Mouse (Mus musculus) heart, postnatal 10 days (tissue): ENCODE results near the gene Stk24. TPM values are rescaled to one million over a fixed set of nuclear protein-coding genes. Genes with fewer than 3 reads are reported as not detected.
A peak's percentile ranks its signal among the peaks of the same experiment; 100 is the strongest.

Experiments used
- DNase-seq, 2 experiments: peaks; one replicate each; pipeline ENCODE4 v3.0.0; 2021
- intact Hi-C: fragments of 180-260 bp; cut with DNase I; formaldehyde crosslinking; loops from one replicate; pipeline ENCODE4 v1.15.1; 2025
- total RNA-seq, 2 experiments: library from RNA; stranded (reverse); gene quantifications; 2 replicates each; pipeline ENCODE4 v1.2.3; 2021

The Stk24 gene
- total RNA-seq, 2 experiments from 2014 or later, result 86.3 to 96.3 TPM

DNA sequence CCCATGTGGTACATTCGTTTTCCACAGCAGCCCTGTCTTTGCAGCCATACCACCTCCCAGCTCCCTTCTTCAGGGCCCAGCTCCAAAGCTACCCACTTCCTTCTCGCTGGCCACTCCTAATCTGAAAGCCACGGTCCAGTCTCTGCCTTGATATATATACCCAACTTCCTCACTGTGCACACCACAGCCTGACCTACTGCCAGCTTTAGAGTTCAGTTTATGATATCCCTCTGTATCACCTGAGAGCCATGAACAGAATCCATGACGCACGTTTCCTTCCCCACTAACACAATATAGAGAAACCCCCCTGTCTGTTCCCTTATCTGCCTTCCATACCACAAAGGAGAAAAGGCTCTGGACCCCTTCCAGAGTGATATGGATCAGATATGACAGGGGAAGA, 61.4 kb downstream of the Stk24 start:
- DNase-seq, result no peak
- intact Hi-C loops, result no loop called here

DNA sequence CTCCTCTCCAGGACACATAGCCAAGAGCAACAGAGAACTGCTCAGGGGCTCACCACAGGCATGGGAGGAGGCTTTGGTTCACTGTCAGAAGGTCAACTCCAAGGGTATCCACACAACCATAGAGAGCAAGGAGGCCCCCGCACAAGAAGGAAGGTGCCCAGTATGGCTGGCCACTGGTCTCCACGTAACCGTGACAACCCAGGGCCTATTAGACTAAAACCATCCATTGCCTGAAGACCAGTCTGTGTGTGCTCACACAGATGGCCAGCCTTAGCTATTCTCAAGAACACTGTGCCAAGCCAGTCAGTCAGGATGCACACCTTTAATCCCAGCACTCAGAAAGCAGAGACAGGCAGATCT, 62.5 kb downstream of the Stk24 start:
- intact Hi-C loops, result no loop called here
- DNase-seq, result no peak

DNA sequence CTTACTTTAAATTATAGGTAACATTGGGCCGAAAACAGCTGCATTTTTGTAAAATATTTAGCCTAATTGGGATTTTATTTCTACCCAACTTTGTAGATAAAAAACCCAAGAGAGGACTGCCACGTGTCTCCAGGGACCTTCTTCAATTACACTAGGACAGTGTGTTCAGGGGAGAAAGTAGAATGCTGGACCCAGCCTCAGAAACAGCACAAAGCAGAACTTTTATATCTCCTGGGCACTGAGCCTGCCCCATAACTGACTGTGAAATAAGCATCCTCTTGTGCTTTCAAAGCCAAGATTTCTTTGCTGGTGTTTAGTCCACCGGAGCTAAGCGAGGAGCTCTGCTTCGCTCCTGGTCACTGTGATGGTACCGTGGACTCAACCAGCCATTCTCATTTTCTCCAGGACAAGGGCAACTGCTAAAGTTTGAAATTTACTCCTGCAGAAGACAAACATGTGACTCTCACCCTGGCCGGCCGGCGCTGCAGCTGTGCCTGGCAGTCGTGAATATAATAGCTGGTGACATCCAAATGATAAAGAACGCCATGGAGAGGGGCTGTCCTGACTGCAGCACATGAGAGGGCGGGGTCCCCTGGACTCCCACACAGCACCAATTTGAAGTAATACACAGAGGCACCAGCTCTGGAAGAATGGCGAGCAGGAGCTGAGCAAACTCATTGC, 63.0 kb downstream of the Stk24 start:
- intact Hi-C loops, result no loop called here
- no peak for DNase-seq

DNA sequence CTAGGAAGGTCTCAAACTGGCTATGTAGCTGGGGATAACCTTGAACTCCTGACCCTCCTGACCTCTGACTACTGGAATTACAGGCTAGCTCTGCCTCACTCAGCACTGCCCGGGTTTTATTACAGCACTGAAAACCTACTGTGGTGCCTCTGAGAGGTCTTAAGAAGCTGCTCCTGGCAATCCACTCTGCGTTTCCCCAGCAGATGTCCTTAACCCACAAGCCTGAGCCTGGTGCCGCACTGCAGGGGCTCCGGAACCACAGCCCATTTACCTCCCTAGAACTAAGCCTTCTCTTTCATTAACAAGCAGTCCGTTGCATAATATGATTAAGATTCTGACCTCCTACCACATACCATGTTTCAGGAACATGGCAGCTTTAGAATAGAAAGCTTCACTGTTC, 63.7 kb downstream of the Stk24 start:
- no peak for DNase-seq

GRCm38 (mm10) chr14:121314934-121315333, 64.9 kb downstream of the Stk24 start:
- intact Hi-C loops, result no loop called here
- no peak for DNase-seq

More for the DNA sequence above, 63.7 kb downstream of the Stk24 start:
- intact Hi-C loops, result no loop called here

DNA sequence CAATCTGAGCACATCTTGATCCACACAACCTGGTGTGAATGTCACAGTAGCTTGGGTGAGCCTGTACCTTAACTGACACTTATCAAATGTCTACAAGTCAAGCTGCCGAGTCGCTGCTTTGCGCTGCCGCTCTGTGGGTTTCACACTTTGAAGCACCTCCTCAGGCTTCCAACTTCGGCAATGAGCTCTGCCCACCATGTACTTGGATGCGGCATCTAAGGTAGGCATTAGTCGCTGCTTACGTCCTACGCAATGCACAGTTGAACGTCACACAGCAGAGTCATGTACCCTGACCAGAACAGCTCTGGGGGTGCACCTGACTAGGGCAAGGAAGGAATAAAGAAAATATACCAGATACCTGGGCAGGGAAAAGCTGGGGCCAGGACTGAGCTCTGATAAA, 66.5 kb downstream of the Stk24 start:
- intact Hi-C loops, result no loop called here
- no peak for DNase-seq

DNA sequence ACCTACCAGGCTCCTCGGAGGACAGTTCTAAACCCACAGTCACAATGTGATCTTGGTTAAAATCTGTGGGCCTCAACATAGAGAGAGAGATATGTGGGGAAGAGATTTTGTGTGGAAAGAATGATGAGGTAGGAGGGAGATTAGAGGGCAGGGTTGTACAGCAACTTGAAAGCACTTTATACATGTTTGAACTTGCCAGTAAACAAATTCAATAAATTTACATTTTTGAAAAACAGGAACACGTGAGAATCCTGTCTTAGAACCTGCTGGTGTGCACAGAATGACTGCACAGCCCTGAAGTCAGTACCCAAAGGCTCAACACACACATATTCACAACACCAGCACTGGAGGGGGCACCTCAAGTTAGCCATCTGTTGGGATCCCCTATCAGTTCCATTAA, 68.7 kb downstream of the Stk24 start:
- intact Hi-C loops, result no loop called here

DNA sequence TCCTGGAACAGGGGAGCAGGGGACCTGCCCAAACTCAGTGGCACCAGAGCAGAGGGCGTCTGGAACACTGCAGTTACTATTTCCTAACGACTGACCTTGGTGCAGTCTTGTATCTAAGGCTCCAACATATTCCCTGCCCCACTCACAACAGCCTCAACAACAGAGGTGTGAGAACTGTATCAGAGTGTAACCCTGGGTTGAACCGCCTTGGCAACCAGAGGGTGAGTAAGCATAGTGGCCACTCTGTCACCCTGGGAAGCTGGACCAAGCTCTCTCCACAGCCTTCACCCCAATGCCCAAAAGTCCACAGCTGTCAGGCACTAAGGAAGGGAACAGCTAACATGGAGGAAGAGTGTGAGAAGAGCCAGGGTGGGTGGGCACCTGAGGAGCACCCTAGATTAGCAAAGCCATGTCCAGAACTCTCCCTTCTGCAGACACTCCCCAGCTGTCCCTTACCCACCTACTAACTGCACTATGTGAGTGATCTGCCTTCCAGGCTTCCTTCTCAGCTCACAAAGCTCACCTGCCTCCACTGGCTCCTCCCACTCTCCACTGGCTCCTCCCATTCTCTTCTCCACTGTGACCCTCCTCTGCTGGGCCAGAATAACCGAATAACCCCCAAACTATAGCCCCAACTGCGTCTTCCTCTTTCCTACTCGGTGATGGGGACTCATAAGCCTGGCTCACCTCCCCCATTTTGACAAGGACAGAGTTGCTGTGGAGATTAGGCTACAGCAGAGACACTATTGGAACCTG, 69.3 kb downstream of the Stk24 start:
- no peak for DNase-seq
- intact Hi-C loops, result no loop called here

More for the DNA sequence above, 68.7 kb downstream of the Stk24 start:
- no peak for DNase-seq

DNA sequence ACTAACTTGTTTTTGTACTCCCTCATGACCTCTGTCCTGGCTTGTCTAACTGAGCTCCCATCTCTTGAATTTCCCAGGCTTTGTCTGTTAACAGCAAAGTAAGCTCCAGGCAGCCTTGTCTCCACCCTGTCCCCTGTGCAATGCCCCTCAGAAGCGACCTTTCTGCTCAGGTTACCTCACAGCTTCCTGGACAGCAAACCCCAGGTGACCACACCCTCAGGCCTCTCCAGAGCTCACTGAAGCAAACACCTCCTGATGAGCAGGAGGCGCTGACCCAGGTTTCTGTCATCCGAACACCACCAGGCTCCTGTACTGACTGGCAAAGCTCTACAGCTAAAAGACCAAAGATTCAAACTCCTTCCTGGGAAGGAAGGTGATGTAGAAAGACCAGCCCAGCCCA, 69.9 kb downstream of the Stk24 start:
- intact Hi-C loops, result no loop called here

GRCm38 (mm10) chr14:121305316-121306064, 74.3 kb downstream of the Stk24 start:
- DNase-seq, result no peak
- intact Hi-C loops, result no loop called here

More for the DNA sequence above, 69.9 kb downstream of the Stk24 start:
- DNase-seq, result no peak

DNA sequence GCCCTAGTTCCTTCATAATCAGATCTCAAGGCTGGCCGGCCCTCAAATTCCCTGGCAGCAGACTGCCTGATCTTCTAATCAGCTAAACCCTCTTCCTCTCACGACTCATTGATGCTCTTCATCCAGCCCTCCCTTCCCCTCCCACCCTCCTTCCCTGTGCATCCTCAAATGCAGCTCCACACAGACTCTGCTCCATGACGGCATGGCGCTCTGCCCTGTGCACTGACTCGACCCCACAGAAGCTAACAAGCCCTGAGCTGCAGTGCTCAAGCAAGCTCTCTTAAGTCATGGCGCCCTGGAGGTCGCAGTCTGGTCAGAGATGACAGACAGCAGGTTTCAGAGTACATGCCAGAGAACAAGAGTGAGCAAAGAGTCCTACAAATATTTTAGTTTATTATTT, 75.3 kb downstream of the Stk24 start:
- intact Hi-C loops, result no loop called here
- DNase-seq, result no peak

DNA sequence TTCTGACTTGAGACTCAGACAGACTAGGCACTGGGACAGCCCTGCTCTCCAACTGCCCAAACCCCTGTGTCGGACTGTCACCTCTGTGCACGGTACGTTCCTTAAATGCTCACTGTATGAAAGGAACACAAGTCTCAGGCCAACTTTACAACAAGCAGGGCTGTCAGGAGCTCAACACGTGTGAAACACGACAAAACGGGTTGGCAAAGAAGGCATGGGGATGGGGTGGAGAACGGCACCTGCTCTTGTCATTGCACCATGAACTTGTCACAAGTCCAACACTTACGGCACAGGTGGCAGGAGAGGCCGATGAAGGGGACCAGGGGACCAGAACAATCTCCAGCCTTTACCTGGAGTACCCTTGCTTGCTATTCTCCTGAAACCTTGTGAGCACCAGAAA, 80.7 kb downstream of the Stk24 start:
- intact Hi-C loops, result no loop called here

DNA sequence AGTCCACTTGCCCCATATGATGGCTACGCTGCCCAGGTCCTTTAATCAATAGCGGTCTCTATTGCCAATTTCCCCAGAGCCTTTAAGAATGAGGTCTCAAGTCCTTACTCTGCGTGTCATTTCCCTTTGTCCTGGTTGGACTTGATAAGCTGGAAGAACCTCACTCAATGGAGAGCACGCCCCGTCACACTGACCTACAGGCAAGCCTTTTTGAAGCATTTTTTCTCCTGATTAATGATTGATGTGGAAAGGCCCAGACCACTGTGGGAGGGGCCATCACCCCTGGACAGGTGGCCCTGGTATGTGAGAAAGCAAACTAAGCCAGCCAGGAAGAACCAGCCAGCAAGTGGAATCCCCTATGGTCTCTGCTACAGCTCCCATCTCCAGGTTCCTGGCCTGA, 81.3 kb downstream of the Stk24 start:
- DNase-seq, result no peak
- intact Hi-C loops, result no loop called here

More for the DNA sequence above, 80.7 kb downstream of the Stk24 start:
- no peak for DNase-seq

- intact Hi-C loops, result no loop called here
- DNase-seq, result no peak
Observed at GRCm38 (mm10) chr14:121297103-121297502, 82.7 kb downstream of the Stk24 start.

DNA sequence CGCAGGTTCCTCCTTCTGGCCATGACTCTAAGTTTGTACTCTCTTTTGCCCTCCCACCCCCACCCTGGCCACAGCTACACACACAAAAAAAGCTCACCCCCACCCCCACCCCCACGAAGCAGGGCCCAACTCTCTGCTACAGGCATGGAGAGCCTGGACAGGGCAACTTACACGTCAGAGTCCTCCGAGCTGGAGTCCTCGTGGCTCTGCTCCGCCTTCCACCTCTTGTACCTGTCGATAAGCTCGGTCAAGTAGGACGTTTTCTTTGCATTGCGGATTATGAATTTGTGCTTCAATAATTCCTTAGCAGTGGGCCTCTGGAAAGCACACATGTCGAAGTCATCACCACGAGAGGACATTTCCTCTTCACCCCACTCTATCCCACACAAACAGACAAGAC, 85.3 kb downstream of the Stk24 start:
- no peak for DNase-seq
- intact Hi-C loops, result no loop called here

DNA sequence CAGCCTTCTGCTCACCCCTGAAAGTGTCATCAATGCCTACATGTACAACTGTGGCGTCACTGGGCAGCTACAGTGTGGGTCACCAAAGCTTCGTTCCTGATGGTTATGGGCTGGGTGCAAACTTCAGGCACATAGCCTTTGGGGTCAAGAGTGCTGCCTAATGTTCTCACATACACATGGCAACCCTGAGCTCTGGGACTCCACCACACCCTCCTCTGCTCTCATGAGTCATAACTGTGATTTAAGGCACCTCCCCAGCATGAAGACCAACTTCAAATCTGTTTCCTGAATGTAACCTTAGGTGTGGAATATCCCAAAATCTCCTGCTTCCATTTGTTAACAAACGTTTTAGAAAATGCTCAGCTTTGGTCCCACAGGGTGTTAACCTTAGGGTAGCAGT, 87.4 kb downstream of the Stk24 start:
- intact Hi-C loops, result no loop called here
- DNase-seq, result no peak

GRCm38 (mm10) chr14:121291881-121292280, 87.9 kb downstream of the Stk24 start:
- intact Hi-C loops, result loop anchor here (1.0 kb wide), 1 partner anchor 13 kb away; no protein-coding TSS in a partner anchor
- no peak for DNase-seq

DNA sequence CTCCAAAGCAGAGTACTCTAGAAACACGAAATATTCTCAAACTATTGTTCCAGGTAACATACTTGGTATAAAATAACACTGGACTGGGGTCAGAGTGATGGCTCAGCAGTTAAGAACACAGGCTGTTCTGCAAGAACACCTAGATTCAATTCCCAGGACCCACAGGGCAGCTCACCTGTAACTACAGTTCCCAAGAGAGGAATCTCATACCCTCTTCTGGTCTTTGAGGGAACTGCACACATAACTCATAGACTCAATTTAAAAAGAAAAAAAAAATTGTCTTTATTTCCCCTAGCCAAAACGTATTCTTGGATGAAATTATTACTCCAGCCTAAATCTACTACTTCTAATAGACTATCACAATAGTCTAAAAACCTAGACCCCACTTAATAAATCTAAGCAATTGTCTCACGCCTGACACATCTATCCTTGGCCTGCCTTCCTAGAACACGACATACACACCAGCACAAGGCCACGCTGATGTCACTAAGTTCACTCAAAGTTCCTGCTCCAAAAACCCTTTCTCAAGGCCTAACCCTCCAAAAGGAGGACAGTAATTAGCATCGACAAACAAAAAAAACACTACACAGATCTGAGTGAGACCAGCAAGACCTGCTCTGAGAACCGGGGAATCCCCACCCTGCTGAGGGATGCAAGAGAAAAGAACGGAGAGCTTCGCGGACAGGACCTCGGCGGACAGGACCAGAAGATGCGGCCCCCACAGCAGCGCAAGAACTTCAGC, 94.3 kb downstream of the Stk24 start:
- DNase-seq, result no peak
- intact Hi-C loops, result no loop called here

- intact Hi-C loops, result no loop called here
- no peak for DNase-seq
Observed at GRCm38 (mm10) chr14:121281336-121281710, 98.5 kb downstream of the Stk24 start.

DNA sequence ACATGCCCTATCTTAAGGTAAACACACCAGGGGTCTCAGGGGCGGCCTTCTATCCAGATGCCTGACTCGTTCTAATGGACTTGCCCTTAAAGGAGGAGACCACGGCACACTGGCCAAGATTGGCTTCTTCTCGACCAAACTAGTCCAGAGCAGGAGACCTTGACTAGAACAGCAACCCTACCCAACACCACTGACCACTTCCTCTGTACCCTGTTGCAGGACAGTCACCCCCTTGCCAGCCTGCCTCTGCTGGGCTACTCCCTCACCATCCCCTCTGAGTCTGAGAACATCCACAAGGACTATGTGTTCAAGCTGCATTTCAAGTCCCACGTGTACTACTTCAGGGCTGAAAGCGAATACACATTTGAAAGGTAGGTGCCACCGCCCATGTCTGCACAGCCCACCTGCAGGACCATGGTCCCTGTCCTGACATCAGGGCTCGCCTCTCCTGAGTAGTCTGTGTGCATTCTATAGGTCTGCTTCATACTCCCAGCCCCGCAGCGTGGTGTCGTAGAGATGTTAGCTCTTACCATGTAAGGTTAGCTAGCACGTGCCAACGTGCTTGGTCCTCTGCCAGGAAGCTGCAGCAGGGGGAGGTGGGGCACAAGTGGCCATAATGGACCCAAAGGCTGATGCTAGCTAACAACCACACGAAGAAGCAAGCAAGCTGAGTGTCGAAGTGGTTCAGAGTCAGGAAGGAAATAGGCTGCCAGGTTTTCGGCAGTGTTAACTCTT, 99.0 kb downstream of the Stk24 start:
- intact Hi-C loops, result no loop called here
- DNase-seq, result peak; percentile 39 to 60
